Mouse (Mus musculus) mesoderm, embryonic 11.5 days (tissue): ENCODE measurements around the gene Rpl13a.
A peak's percentile ranks its signal among the peaks of the same experiment; 100 is the strongest.

ENCODE experiments used
- DNase-seq: peaks from one replicate; pipeline ENCODE4 v3.0.0-alpha.2; 2012; ENCODE audit warnings: low read depth, low spot score

The Rpl13a gene

DNA sequence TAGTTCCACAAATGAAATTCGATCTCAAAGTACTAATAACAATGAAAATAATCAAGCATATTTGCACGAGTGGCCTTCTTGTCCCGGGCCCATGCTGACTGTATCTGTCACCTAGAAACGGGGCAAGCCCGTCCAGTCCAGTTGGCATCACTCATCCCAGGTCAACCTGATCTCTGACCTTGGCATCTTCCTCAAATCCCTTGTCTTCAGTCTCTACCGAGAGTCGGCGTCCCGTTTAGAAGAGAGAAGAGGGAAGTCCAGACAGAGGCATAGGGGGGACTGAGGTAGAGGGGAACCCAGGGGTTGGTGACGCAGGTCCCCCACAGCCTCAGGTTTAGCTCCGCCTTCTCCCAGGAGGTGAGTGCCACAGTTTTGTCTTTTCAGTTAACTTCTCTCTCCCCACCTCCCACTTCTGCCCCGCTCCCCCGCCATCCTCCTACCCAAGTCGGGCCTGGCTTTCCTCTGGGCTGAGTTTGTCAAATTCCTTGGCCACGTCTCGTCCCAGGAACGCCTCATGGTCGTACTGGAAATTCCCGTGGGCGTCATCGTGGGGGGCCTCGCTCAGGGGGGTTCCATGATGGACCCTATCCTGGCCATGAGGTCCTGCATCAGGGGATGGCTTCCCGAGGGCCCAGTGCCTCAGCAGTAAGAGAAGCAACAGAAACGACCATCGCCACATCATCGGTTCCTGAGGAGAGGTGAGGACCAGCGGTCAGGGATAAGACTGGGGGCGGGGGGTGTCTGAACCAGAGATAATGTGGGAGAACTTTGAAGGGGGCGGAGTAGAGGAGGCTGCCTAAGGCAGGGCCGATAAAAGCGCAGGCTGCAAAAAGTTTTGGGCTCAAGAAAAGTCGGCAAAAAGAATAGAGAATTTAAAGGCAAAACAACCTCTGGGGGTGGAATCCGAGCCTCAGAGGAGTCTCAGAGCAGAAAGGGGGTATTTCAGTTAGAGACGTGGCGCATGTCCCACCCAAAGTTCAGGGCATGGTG, 37.3 kb downstream of the Rpl13a start:
- peak; percentile 51 for DNase-seq

DNA sequence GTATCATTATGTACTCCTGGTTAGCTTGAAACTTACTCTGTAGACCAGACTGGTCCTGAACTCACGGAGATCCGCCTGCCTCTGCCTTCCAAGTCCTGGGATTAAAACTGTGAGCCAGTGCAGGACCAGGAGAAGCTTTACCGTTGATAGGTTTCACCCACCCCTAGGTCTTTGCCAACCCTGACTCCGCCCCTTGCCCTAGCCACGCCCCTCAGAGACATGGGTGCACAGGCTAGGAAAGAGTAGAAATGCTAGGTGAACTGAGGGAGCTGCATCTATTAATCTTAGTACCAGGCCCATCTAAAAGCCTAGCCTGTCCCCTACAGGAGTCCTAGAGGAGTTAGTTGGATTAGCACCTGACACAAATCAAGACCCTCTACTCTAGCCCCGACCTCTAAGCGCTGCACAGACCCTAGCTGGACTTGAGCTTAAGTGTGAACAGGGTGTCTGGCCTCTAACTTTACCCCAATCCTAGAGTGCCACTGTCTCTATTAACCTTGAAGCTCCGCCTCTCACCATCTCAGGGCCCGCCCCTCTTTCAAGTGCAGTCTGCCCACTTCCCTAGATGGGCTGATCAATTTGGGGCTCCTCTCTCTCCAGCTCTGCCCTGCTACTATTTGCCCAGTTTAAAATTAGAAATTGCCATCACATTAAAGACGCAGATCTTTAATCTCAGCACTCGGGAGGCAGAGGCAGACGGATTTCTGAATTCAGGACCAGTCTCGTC, 38.1 kb downstream of the Rpl13a start:
- no peak for DNase-seq

DNA sequence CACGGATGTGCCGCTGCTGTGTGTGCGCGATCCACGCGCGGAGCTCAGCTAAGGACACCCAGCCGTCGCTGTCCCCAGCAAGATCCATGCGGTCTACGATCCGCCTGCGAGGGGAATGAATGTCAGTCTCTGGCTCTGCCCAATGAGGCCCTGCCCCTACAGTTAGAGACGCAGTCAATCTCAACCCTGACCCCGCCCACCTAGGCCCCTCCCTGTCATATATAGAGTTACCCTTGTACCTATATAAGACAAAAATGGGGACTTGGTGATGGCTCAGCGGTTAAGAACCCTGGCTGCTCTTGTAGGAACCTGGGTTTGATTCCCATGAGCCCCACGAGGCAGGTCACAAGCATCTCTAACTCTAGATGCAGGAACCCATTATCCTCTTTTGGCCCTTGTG, 40.0 kb downstream of the Rpl13a start:
- DNase-seq, result no peak

DNA sequence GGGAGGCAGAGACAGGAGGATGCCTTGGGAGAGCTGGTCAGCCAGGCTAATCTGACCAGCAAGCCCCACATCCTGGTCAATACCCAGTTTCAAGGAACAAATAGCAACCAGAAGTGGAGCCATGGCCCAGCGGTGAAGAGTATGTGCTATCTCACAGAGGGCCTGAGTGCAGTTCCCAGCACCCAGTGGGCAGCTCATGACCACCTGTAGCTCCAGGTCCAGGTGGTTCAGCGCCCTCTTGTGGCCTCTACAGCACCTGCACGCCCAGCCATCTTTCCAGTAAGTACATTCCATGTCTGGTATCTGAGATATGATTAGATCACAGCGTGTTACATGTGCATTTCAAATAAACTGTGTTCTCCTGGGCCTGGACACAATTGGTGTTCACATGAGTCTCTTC, 42.5 kb downstream of the Rpl13a start:
- no peak for DNase-seq

DNA sequence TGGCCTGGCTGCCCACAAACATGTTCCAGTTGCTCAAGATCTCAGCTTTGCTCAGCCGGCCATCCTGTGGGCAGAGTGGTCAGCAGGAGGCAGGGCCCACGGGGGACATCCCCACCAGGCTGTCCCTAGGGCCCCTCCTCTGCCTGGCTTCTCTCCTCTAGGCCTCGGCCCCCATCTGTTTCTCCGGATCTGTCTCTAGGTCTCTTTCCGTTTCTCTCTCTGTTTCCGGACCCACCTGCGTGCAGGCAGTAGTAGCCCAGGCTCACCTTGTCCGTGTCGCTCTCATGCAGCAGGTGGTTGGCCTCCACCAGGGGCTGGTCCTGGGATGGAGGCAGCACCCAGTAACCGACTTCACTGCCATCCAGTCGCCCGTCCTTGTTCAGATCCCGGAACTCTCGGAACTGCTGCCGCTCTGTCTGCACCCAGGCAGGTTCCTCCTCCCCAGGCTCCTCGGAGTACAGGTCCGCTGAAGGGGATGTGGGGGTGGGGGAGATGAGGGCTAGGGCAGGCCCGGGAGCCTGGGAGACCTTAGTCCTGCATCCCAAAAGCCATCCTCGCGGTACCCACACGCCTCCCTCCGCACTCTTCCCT, 45.2 kb downstream of the Rpl13a start:
- DNase-seq, result no peak

DNA sequence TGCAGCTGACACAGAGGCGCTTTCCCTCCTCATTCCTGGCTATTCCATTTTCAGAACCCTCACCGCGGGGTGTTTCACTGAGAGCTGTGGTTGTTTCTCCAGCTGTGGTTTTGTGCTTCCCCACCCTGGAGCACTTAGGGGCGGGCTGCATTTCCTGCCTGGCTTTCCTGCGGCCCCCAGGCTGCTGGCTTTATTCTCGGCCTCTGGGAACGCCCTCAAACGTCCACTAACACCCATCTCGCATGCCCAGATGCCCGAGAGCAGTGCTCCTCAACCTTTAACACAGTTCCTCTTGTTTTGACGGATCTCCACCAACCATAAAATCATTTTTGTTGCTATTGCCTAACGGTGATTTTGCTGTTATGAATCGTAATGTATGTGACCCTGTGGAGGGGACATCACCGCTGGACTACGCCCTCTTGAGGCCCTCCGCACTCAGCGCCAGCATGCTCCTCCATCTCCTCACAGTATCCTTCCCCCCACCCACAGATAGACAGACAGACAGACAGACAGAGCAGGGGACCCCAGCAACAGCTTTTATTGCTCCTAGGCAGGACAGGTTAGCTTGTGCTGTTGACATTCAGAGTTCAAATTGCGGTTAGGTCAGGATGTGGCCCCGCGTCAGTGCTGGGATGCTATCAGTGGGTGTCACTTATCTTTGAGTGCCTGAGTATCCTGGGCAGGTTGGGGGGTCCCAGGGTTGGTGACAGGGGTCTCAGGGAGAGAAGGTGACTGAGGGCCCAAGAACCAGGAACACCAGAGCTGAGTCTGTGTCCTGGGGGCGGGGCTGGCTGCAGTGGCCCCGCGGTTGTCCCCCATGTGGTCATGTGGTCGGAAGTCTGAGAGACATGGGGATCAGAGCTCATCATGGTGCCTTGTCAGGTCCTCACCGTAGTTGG, 45.9 kb downstream of the Rpl13a start:
- no peak for DNase-seq

DNA sequence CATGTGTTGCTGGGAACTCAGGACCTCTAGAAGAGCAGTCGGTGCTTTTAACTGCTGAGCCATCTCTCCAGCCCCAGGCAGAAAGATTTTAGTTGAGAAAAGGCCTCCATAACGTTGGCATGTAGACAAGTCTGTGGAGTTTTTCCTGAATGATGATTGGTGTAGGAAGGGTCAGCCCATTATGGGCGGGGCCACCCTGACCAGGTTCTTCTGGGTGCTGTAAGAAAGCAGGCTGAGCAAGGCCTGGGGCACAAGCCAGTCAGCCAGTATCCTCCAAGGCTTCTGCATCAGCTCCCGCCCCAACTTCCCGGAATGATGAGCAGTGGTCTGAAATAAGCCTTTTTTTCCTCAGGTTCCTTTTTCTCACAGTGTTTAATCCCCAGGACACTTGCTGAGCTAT, 47.5 kb downstream of the Rpl13a start:
- DNase-seq, result no peak

DNA sequence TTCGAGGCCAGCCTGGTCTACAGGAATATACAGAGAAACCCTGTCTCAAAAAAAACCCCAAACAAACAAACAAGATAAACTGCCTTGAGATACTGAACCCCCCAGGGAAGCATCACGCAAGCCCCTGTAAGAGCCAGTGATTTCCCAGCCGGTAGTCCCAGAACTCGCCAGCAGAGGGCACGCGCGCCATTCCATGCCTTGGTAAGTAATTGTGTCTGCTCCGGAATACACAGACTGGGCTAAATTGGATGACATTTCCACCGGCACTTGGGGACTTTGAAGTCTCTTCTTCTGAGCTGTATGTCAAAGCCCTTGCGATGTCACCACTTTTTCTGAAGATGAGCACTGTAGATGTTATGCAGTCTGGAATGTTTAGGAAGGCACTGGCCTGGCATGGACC, 48.7 kb downstream of the Rpl13a start:
- DNase-seq, result peak; percentile 90

DNA sequence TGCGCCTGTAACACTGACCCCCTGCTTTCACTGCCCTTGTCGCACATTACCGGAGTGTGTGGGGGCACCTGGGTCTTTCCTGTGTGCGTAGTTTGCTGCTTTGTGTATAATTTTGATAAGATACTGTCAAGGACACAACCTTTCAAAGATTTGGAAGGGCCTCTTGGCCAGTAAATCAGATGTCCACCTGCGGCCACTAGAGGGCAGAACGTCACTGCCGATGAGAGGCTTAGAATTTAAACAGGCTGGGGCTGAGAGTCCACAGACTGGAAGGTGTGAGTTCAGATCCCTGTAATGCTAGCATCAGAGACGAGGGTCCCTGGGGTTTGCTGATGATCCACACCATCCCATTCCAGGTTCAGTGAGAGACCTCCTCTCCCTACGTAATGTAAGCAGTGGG, 50.0 kb downstream of the Rpl13a start:
- peak; percentile 77 for DNase-seq

DNA sequence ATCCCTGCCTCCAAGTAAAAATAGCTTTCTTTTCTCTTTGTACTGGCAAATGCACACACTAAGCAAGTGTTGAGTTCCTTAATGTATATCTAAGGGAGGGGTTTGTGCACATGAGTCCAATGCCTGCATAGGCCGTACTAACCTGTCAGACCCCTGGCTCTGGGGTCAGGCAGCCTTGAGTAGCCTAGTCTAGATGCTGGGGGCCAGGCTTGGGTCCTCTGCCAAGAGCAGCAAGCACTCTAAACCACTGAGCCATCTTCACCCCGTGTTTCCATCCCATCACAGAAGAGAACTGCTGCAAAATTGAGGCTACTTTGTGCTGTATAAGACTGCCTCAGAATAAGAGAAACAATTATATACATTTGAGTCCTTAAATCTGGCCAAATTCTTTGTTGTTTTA, 50.7 kb downstream of the Rpl13a start:
- no peak for DNase-seq

DNA sequence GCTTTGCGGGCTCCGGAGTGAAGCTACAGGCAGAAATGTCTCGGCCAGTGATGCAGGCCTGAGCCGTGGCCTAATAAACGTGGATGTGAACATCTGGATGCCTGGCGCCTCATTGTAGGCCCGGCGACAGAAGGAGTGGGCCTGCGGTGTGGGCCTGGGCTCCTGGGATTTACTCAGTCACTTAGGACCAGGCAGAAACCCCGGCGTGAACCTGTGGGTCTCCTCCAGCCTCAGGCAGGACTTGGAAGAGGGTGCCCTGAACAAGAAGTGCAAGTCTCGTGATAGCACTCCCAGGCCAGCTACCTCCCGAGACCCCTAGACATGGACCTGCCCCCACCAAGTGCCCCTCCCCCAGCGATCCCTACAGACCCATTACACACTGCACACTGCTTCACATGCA, 51.2 kb downstream of the Rpl13a start:
- DNase-seq, result no peak

DNA sequence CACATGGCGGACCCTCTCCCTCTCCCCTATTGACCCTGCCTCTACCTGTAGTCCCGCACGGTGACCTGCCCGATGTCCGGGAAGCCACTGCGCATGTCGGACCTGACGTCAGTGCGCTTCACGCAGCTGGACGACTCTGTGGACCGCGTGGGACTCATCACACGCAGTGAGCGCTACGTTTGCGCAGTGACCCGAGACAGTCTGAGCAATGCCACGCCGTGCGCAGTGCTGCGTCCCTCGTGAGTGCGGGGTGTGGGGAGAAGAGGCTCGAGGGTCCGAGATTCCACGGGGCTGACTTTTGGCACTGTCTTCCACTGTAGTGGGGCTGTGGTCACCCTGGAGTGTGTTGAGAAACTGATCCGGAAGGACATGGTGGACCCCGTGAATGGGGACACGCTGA, 52.1 kb downstream of the Rpl13a start:
- no peak for DNase-seq
